Mouse (Mus musculus) stomach, embryonic 14.5 days (tissue): Measurements from ENCODE around the gene Rraga. TPM values are rescaled to one million over a fixed set of nuclear protein-coding genes. Genes with fewer than 3 reads are reported as not detected.

Experiments
- ATAC-seq: fragments of 200-750 bp; cut with Nextera tagmentation; 2 replicates; pipeline ENCODE4 v1.8.0; 2017; ENCODE audit warnings: low read depth, moderate TSS enrichment; ENCODE audit not compliant: insufficient number of reproducible peaks, insufficient read depth, low FRiP score
- H3K27ac ChIP-seq: fragments of 300-500 bp; sonication (generic); 2 replicates; pipeline ENCODE4 v1.5.1; 2014; ENCODE audit warnings: mild to moderate bottlenecking, low read length, moderate library complexity, mixed read lengths
- H3K27me3 ChIP-seq: fragments of 300-500 bp; sonication (generic); 2 replicates; pipeline ENCODE4 v1.6.1; 2014; ENCODE audit warnings: low read length, control low read depth, mixed read lengths; ENCODE audit not compliant: control insufficient read depth, insufficient read depth
- H3K36me3 ChIP-seq: fragments of 300-500 bp; sonication (generic); 2 replicates; pipeline ENCODE4 v1.6.1; 2014; ENCODE audit warnings: mild to moderate bottlenecking, control low read depth, low read length, moderate library complexity, mixed read lengths; ENCODE audit not compliant: control insufficient read depth, insufficient read depth
- H3K4me1 ChIP-seq: fragments of 300-500 bp; sonication (generic); 2 replicates; pipeline ENCODE4 v1.6.1; 2014; ENCODE audit warnings: low read length, control low read depth, mixed read lengths; ENCODE audit not compliant: control insufficient read depth, insufficient read depth
- H3K4me2 ChIP-seq: fragments of 300-500 bp; sonication (generic); replicated peaks from 2 replicates; pipeline ENCODE4 v1.6.1; 2014; ENCODE audit warnings: low read depth, low read length, control low read depth
- H3K4me3 ChIP-seq: fragments of 300-500 bp; sonication (generic); 2 replicates; pipeline ENCODE4 v1.5.1; 2014; ENCODE audit warnings: low read depth, low read length, control low read depth
- H3K9ac ChIP-seq: fragments of 300-500 bp; sonication (generic); replicated peaks from 2 replicates; pipeline ENCODE4 v1.6.1; 2014; ENCODE audit warnings: low read depth, mild to moderate bottlenecking, control low read depth, low read length, moderate library complexity, mixed read lengths
- H3K9me3 ChIP-seq: fragments of 300-500 bp; sonication (generic); 2 replicates; pipeline ENCODE4 v1.6.1; 2016; ENCODE audit warnings: low read depth, low read length, control low read depth; ENCODE audit not compliant: control insufficient read depth
- WGBS: fragments of 180-500 bp; shearing (Covaris S2); extraction: QIAGEN DNeasy Blood & Tissue Kit; methylation state at CpG from one replicate; pipeline ENCODE4 v1.1.7; 2014; 5-methylcytosine and 5-hydroxymethylcytosine counted together
- polyA plus RNA-seq: library from polyadenylated mRNA; unstranded; fragments of >200 nt; fragmentation: Nextera tagmentation; extraction: Ambion mirVana; gene quantifications from 2 replicates; pipeline ENCODE4 v1.2.1, GENCODE M21; 2014

The Rraga gene
- 81.8 and 96.6 TPM in 2 replicates for polyA plus RNA-seq

DNA sequence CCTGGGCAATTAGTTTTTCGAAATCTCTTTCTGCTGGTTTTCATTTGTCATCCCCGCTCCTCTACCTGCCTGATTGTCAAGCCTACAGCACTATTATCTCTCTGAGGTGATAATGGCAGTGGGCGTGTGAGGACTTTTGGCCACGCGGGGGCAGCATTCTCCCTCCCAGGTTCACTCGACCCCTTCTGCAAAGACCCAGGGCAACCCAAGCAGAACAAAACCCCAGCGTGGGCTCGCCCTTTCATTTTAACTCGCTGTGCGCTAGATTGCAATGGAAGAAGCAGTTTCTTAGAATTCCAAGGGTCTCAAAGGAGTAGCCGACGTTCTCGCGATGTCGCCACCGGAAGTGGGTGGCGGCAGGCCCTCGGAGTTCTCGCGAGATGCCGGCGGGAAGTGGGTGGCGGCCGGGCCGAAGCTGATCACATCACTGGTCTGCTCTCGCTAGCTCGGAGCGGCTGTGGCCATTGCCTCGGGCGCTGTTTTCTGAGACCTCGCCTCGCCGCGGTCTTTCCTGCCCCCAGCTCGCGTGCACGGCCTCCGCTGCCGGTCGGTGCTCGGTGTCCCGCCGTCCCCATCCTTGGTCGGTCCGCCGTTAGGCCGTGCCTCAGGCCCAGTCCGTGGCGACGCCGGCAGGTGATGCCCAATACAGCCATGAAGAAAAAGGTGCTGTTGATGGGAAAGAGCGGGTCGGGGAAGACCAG is at the start of gene Rraga:
Gene Rraga, plus strand, starts transcription at position 386 of the 701 bp plus-strand sequence.
- peak within 1 kb of the TSS; percentile 70 for H3K4me2 ChIP-seq
- ATAC-seq, result peak; percentile 96
- H3K27ac ChIP-seq, result peak within 1 kb of the TSS; percentile 96
- peak within 1 kb of the TSS; percentile 83 for H3K4me3 ChIP-seq
- H3K9ac ChIP-seq, result peak within 1 kb of the TSS; percentile 71
- WGBS, result under 1% methylated on average over 53 of the region's 53 CpGs
- H3K27me3 ChIP-seq, result no peaks in the 10 kb centered on the region
- no peaks in the 10 kb centered on the region for H3K9me3 ChIP-seq
- peaks cover 7% of the 10 kb centered on the region for H3K4me1 ChIP-seq
- H3K36me3 ChIP-seq, result no peaks in the 10 kb centered on the region

DNA sequence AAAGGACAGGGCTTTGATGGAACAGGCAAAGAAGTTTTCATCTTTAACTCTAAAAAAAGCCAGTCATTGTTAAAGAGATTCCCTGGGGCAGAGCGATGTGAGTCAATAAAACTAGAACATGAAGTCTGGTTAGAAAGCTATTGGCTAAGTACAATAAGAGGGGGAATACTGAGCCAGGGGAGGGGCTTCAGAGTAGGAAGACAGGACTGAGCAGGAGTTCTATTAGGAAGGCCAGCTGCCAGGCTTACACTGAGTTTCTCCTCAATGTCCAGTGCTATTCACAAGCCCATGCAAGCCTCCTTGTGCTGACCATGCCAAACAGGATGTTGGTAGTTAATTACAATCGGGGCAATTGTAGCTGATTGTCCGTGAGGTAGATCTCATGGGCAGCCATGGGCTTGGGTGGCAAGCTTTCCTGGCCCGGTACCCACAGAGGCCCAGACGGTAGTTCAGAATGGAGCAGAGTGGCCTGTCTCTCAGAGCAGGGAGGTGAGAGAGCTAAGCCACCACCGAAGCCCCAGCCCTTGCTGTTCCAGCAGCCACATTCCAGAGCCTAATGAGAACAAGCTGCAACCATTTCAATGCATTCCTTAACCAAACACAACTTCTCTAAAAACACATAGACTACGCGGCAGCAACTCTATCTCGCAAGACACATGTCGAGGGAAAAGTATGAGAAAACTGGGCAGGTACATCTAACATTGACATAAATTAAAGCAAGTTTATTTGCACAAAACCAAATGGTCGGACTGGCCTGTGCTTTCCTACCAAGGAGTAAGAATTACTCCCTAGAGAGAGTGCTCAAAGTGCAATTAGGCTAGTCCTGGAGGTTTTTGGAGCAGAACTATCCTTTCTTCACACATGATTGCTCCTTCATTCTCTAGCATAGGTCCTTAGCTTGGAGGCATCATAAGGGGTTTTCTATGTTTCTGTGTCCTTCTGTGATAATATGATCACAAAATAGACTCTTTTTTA is 48.0 kb upstream of the Rraga start:
- Histone ChIP-seq H3K36me3 (no peaks in the 10 kb centered on the region), H3K4me1 (no peaks in the 10 kb centered on the region), H3K4me2 (no peak overlapping the region), H3K27ac (no peak overlapping the region), H3K9me3 (no peaks in the 10 kb centered on the region), H3K4me3 (no peak overlapping the region), H3K9ac (no peak overlapping the region), H3K27me3 (no peaks in the 10 kb centered on the region)
- 53% methylated on average over 11 of the region's 11 CpGs for WGBS
- no peak for ATAC-seq

DNA sequence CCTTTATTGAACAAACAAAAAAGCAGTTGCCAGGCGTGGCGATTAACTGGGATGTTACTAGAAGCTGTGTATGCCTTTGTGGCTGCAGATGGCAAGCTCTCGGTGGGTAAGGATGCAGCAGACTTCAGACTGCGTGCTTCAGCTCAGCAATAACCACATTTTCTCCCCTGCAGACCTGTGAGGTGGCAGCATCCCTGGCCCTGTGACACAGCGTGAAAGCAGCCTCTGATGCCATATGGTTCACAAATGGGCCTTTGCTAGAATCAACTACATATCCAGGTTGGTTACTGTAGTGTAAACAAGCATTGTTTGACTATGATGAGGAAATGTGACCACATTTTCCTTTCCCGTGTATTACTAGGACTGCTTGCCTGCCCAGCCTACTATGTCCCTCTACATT is 46.3 kb upstream of the Rraga start:
- Histone ChIP-seq H3K4me1 (no peaks in the 10 kb centered on the region), H3K27me3 (no peaks in the 10 kb centered on the region), H3K27ac (no peak overlapping the region), H3K9ac (no peak overlapping the region), H3K4me2 (no peak overlapping the region), H3K36me3 (no peaks in the 10 kb centered on the region), H3K4me3 (no peak overlapping the region), H3K9me3 (no peaks in the 10 kb centered on the region)
- WGBS, result 73% methylated on average over 6 of the region's 6 CpGs
- ATAC-seq, result no peak

DNA sequence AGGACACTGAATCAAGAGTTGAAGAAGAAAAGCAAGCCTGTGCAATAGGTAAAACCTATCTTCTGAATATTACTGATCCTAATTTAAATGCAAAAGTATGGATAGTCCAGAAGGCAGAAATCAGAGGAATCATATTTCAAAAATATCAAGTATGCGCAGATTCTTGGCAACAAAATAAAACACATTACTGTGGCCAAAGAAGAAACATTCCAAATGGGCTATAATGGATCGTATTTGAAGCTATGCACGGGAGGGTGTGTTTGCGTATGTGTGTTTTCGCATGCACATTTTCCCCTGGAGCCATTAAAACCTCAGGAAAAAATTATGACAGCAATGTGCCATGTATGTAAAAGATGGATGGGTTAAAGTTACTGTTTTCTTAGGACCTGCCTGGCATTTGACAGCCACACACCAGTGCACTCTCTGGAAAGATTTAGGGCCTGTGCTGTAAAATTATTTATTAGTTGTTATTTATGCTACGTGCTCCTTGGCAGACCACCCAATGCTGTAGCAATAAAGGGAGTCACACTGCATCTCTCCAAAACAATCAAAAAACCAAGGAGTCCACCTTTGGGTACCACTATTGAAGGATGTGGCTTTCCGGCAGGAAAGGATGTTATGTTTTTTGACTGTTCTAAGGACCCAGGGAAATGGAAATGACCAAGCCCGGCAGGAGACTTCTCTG is 41.9 kb upstream of the Rraga start:
- WGBS, result 73% methylated on average over 8 of the region's 8 CpGs
- Histone ChIP-seq H3K4me2 (no peak overlapping the region), H3K4me1 (no peaks in the 10 kb centered on the region), H3K9me3 (no peaks in the 10 kb centered on the region), H3K4me3 (no peak overlapping the region), H3K27me3 (no peaks in the 10 kb centered on the region), H3K36me3 (no peaks in the 10 kb centered on the region), H3K27ac (no peak overlapping the region), H3K9ac (no peak overlapping the region)
- no peak for ATAC-seq

DNA sequence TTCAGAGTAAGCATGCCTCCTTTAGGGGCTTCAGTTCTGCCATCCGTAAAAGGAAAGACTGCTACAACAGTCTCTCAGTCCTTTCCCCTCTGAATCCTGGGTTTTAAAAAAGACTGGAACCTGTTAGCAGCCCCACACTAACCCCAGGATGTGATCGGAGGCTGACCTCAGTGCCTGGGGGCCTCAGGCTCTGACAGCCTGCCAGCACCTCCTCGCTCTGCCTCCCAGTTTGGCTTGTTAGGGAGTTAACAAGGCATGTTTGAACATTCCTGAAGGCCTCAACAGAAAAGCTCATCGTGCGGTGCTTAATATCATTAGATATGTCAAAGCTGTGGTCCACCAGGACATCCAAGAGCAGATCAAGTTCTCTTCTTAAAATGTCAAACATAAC is 41.4 kb upstream of the Rraga start:
- WGBS, result 54% methylated on average over 5 of the region's 5 CpGs
- Histone ChIP-seq H3K9me3 (no peaks in the 10 kb centered on the region), H3K4me3 (no peak overlapping the region), H3K36me3 (no peaks in the 10 kb centered on the region), H3K9ac (no peak overlapping the region), H3K27me3 (no peaks in the 10 kb centered on the region), H3K27ac (no peak overlapping the region), H3K4me1 (no peaks in the 10 kb centered on the region), H3K4me2 (no peak overlapping the region)
- ATAC-seq, result no peak

DNA sequence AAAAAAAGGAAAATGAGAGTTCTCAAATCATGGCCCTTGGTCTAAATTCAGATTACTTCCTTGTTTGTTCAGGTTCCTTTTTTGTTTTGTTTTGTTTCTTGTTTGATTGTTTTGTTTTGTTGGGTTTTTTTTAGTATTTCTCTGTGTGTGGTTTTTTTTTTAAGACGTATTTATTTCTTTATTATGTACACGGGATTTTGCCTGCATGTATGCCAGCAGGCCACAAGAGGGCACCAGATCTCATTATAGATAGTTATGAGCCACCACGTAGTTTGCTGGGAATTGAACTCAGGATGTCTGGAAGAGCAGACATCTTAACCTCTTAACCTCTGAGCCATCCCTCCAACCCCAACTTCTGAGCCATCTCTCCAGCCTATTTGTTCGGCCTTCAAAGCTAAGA is 37.5 kb upstream of the Rraga start:
- WGBS, result 42% methylated on average over 4 of the region's 4 CpGs
- no peak for ATAC-seq
- Histone ChIP-seq H3K4me1 (no peaks in the 10 kb centered on the region), H3K9ac (no peak overlapping the region), H3K27ac (no peak overlapping the region), H3K4me2 (no peak overlapping the region), H3K4me3 (no peak overlapping the region), H3K9me3 (no peaks in the 10 kb centered on the region), H3K27me3 (no peaks in the 10 kb centered on the region), H3K36me3 (no peaks in the 10 kb centered on the region)

DNA sequence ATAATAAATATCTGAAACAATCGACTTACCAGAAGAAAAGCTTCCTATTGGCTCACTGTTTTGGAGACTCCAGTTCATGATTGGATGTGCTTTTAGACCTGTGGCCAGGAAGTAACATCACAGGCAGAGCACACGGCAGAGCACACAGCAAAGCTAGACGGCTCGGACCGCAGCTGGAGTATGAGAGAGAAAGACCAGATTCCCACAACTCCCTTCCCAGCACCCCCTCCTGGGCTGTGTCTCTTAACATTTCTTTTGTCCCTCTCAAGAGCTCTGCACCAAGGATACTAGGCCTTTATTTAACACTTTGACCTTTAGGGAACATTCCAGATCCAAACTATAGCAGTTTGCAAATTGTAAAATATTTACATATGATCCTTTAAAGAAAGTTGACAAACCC is 36.5 kb upstream of the Rraga start:
- Histone ChIP-seq H3K27ac (no peak overlapping the region), H3K4me2 (no peak overlapping the region), H3K9ac (no peak overlapping the region), H3K4me3 (no peak overlapping the region), H3K36me3 (no peaks in the 10 kb centered on the region), H3K9me3 (no peaks in the 10 kb centered on the region), H3K4me1 (no peaks in the 10 kb centered on the region), H3K27me3 (no peaks in the 10 kb centered on the region)
- WGBS, result 86% methylated on average over 5 of the region's 5 CpGs
- no peak for ATAC-seq

DNA sequence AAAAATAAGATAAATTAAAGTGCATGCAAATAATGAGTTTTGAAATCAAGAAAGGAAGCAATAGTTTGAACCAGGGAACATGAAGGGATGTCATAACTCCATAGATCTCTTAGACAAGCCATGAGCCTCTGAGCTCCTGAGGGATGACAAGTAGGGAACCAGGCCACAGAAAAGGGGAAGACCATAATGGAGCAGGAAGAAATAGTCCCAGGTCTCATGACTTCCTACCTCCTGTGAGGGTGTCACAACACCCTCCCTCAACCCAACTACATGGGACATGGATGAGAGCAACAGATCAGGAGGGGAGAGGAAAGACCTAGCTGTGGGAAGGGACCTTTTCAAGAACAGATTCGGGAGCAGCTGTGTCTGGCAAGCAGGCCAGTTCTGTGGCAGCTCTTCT is 33.9 kb upstream of the Rraga start:
- H3K4me2 ChIP-seq, result no peak overlapping the region
- H3K4me1 ChIP-seq, result no peaks in the 10 kb centered on the region
- H3K4me3 ChIP-seq, result no peak overlapping the region
- H3K9ac ChIP-seq, result no peak overlapping the region
- 84% methylated on average over 1 of the region's 1 CpGs for WGBS
- H3K36me3 ChIP-seq, result no peaks in the 10 kb centered on the region
- no peak overlapping the region for H3K27ac ChIP-seq
- ATAC-seq, result no peak
- H3K27me3 ChIP-seq, result no peaks in the 10 kb centered on the region
- no peaks in the 10 kb centered on the region for H3K9me3 ChIP-seq
